Mouse (Mus musculus): Measurements from ENCODE around the gene Rpl23. TPM values are rescaled to one million over a fixed set of nuclear protein-coding genes. Genes with fewer than 3 reads are reported as not detected.

Rpl23 gene
- polyA plus RNA-seq (2015; fragmentation: Nextera tagmentation; extraction: Ambion mirVana): 428 and 460 TPM in 2 replicates

DNA sequence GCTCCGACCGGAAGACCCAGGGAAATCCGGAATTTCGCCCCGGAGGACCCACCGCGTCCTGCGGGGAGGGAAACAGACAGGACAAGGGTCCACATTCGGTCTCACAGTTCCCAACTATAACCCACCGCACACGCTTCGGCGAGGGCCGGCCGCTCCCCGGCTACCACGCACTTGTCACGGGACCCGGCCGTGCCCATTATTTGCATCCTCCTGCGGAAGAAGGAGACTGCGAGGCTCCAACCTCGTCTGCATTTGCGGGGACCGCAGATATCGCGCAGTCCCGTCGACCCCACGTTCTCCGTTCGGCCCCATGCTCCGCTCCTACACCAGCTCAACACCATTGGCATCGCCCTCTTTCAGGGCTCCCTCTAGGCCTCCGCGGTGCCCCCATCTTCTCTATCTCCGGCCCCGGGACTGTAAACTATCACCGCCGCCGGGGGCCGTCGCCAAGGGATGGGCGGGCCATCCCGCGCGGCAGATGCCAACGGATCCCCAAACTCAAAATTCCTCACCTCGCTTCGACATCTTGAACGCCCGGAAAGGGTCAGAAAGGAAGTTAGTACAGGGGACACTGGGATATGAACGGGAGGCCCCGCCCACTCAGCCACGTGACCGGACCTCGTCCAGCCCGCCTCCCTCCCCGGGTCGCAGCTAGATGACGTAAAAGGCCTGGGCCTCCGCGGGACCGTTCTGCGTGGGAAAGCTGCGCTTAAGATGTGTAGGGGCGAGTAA is at the start of gene Rpl23:
Rpl23 (minus strand) TSS at position 606 of the 732 bp plus-strand sequence.
- Histone ChIP-seq H3K4me3 (ENCODE audit: low read length) (peak within 1 kb of the TSS; percentile 100), H3K4me2 (replicated peaks; ENCODE audit: low read depth, low read length) (peak within 1 kb of the TSS; percentile 75), H3K9me3 (ENCODE audit: low read length) (no peaks in the 10 kb centered on the region), H3K36me3 (ENCODE audit: insufficient read depth, low read length) (peaks cover 43% of the 10 kb centered on the region), H3K27ac (ENCODE audit: low read length) (peak within 1 kb of the TSS; percentile 95), H3K9ac (replicated peaks; ENCODE audit: low read length) (peak within 1 kb of the TSS; percentile 99), H3K4me1 (ENCODE audit: insufficient read depth, low read length) (peaks cover 21% of the 10 kb centered on the region), H3K27me3 (ENCODE audit: insufficient read depth, low read length) (no peaks in the 10 kb centered on the region)
- under 1% methylated on average over 67 of the region's 67 CpGs for WGBS
- peak; percentile 93 for ATAC-seq (ENCODE audit: low FRiP score, low TSS enrichment)

DNA sequence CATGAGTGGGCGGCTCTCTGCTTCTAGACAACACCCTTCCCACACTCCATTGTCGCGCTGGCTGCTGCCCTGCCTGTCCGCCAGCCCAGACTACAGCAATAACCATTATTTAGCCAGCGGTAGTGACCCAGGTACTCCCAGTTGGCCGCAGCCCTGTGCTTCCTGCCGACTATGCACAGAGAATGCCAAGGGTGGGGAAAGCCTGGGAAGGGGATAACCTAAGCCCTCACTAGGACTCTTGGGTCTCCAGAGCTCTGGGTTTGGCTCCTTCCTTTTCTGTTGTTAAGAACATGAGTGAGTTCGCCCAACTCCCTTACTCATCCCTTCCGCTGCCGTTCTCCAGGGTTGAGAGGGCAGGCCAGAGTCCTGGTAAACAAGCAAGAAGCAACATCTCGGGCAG is 49.8 kb upstream of the Rpl23 start:
- Histone ChIP-seq H3K9me3 (ENCODE audit: low read length) (no peaks in the 10 kb centered on the region), H3K27ac (ENCODE audit: low read length) (no peak overlapping the region), H3K36me3 (ENCODE audit: insufficient read depth, low read length) (peaks cover 48% of the 10 kb centered on the region), H3K4me1 (ENCODE audit: insufficient read depth, low read length) (peaks cover 3% of the 10 kb centered on the region; the same call in 1 of the 2 replicates), H3K27me3 (ENCODE audit: insufficient read depth, low read length) (no peaks in the 10 kb centered on the region), H3K4me3 (ENCODE audit: low read length) (no peak overlapping the region), H3K4me2 (replicated peaks; ENCODE audit: low read depth, low read length) (no peak overlapping the region), H3K9ac (replicated peaks; ENCODE audit: low read length) (no peak overlapping the region)
- no peak for ATAC-seq (ENCODE audit: low FRiP score, low TSS enrichment)
- WGBS: 60% methylated on average over 11 of the region's 11 CpGs

DNA sequence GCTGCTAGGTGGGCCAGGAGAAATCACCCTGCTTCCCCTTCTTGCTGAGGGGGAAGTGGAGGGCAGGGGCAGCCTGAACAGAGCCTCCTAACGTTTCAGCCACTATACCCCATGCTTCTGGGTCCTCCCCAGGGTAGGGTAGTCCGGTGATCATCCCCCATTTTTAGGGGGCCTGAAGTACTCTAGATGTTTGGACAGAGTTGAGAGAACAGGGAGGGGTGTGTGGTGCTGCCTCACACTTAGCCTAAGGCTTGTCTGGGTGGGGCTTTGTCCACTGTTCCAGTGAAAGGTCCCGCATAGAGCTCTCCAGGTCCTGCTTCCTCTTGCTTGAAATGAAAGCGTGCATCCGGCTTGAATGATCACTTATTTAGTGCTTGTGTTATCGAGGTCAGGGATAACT is 48.3 kb upstream of the Rpl23 start:
- WGBS: 82% methylated on average over 6 of the region's 6 CpGs
- no peak overlapping the region for H3K4me2 ChIP-seq (replicated peaks; ENCODE audit: low read depth, low read length)
- no peak overlapping the region for H3K4me3 ChIP-seq (ENCODE audit: low read length)
- no peak overlapping the region for H3K27ac ChIP-seq (ENCODE audit: low read length)
- no peak overlapping the region for H3K9ac ChIP-seq (replicated peaks; ENCODE audit: low read length)
- no peaks in the 10 kb centered on the region for H3K9me3 ChIP-seq (ENCODE audit: low read length)
- peaks cover 41% of the 10 kb centered on the region for H3K36me3 ChIP-seq (ENCODE audit: insufficient read depth, low read length)
- H3K4me1 ChIP-seq (ENCODE audit: insufficient read depth, low read length): peaks cover 11% of the 10 kb centered on the region
- H3K27me3 ChIP-seq (ENCODE audit: insufficient read depth, low read length): no peaks in the 10 kb centered on the region
- no peak for ATAC-seq (ENCODE audit: low FRiP score, low TSS enrichment)

DNA sequence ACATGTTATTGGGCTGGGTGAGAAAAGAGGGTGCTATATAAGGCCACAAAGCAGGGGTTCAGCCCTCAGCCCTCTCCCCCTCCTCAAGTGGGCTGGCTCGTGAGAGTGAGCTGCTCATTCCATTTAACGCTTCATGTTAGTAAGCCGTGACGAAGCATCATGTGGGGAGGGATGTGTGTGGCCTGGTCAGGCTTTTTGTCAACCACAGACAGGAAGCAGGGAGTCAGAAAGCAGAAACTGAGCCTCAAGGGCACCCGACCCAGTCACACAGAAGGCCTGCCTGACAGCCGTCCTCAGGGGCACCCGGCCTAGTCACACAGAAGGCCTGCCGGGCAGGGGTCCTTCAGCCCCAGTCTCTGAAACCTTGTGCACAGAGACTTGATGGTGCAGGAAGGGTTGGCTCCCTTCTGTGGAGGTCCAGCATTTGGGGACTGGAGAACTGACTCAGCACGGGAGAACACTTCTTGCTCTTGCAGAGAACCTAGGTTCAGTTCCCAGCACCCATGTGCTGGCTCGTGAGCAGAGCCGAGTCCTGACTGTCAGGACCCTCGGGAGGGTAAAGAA is 47.8 kb upstream of the Rpl23 start:
- H3K9ac ChIP-seq (replicated peaks; ENCODE audit: low read length): no peak overlapping the region
- H3K4me1 ChIP-seq (ENCODE audit: insufficient read depth, low read length): peaks cover 15% of the 10 kb centered on the region
- no peaks in the 10 kb centered on the region for H3K9me3 ChIP-seq (ENCODE audit: low read length)
- no peak overlapping the region for H3K4me2 ChIP-seq (replicated peaks; ENCODE audit: low read depth, low read length)
- 79% methylated on average over 12 of the region's 12 CpGs for WGBS
- H3K27ac ChIP-seq (ENCODE audit: low read length): no peak overlapping the region
- H3K4me3 ChIP-seq (ENCODE audit: low read length): no peak overlapping the region
- no peaks in the 10 kb centered on the region for H3K27me3 ChIP-seq (ENCODE audit: insufficient read depth, low read length)
- no peak for ATAC-seq (ENCODE audit: low FRiP score, low TSS enrichment)
- H3K36me3 ChIP-seq (ENCODE audit: insufficient read depth, low read length): peaks cover 41% of the 10 kb centered on the region

DNA sequence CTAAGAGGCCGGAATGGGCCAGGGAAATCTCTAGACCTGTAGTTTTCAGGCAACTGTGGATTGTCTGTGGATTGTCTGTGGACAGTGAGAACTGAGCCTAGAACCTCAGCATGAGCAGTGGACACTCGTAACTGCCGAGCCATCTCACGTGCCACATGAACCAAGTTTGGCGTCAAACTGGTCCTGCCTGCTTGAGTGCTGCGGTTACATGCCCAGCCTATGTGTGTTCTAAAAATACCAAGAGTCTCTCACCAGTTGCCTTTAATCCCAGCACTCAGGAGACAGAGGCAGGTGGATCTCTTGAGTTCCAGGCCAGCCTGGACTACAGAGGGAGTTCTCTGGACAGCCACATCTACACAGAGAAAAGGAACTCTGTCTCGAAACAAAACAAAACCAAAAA is 47.1 kb upstream of the Rpl23 start:
- Histone ChIP-seq H3K4me2 (replicated peaks; ENCODE audit: low read depth, low read length) (no peak overlapping the region), H3K9me3 (ENCODE audit: low read length) (no peaks in the 10 kb centered on the region), H3K36me3 (ENCODE audit: insufficient read depth, low read length) (peaks cover 40% of the 10 kb centered on the region), H3K27me3 (ENCODE audit: insufficient read depth, low read length) (no peaks in the 10 kb centered on the region), H3K9ac (replicated peaks; ENCODE audit: low read length) (no peak overlapping the region), H3K4me1 (ENCODE audit: insufficient read depth, low read length) (peaks cover 21% of the 10 kb centered on the region), H3K27ac (ENCODE audit: low read length) (0 out of 2 replicates have a peak overlapping the region, but pooled peaks have one; percentile 15), H3K4me3 (ENCODE audit: low read length) (no peak overlapping the region)
- 97% methylated on average over 7 of the region's 7 CpGs for WGBS
- ATAC-seq (ENCODE audit: low FRiP score, low TSS enrichment): no peak

DNA sequence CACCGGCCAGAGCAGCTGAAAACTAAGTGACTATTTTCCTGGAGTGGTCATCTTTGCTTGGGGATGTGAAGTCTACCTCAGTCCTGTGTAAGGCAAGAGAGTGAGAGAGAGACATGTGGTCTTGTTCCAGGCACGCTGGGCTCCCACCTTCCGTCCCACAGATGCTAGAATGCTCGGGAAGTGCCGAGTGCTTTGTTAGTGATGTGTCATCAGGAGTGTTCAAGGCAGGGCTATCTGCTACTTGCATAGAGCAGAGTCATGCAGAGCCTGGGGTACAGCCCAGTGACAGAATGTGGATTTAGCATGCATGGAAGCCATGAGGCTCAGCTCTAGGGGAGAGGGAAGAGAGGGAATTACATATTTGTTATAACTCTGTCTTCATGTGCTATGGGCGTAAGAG is 45.4 kb upstream of the Rpl23 start:
- H3K36me3 ChIP-seq (ENCODE audit: insufficient read depth, low read length): peaks cover 28% of the 10 kb centered on the region
- H3K4me1 ChIP-seq (ENCODE audit: insufficient read depth, low read length): peaks cover 27% of the 10 kb centered on the region
- H3K9ac ChIP-seq (replicated peaks; ENCODE audit: low read length): no peak overlapping the region
- WGBS: 87% methylated on average over 6 of the region's 6 CpGs
- H3K4me3 ChIP-seq (ENCODE audit: low read length): no peak overlapping the region
- H3K4me2 ChIP-seq (replicated peaks; ENCODE audit: low read depth, low read length): no peak overlapping the region
- H3K27me3 ChIP-seq (ENCODE audit: insufficient read depth, low read length): no peaks in the 10 kb centered on the region
- no peak overlapping the region for H3K27ac ChIP-seq (ENCODE audit: low read length)
- no peaks in the 10 kb centered on the region for H3K9me3 ChIP-seq (ENCODE audit: low read length)
- ATAC-seq (ENCODE audit: low FRiP score, low TSS enrichment): no peak

DNA sequence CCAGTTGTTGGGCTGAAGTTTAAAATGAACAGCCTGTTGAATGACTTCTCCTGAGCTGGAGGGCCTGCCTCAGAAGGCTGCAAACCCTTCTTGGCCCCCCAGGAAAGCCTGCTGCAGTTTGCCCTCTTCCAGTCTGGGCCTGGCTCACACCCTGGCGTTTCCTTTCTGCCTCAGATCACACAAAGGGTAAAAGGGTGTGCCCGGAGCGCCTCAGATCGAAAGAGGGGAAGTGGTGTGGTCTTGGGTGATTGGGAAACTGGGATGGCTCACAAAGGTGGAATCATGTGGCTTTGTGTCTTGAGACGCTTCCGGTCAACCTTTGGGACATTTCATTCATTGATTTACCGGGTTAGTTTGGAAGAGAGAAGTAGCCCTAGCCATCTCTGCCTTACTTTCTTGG is 44.2 kb upstream of the Rpl23 start:
- WGBS: 69% methylated on average over 7 of the region's 7 CpGs
- peaks cover 33% of the 10 kb centered on the region for H3K36me3 ChIP-seq (ENCODE audit: insufficient read depth, low read length)

DNA sequence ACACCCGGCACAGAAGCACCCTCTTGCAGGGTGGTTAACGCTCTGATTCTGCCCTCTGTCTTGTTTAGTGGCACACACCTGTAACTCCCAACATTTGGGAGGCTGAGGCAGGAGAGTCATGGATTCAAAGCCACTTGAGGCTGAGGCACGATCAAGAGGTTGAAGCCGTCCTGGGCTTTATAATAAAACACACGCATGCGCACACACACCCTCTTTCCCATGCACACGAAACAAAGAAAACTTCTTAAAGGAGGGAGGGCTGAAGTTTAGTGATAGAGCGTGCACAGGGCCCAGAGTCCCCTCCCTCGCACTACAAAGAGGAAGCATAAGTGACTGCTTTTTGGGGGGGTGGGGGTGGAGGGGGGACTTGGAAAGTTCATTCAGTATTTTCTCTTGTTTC is 43.7 kb upstream of the Rpl23 start:
- no peak overlapping the region for H3K4me2 ChIP-seq (replicated peaks; ENCODE audit: low read depth, low read length)
- ATAC-seq (ENCODE audit: low FRiP score, low TSS enrichment): no peak
- peaks cover 33% of the 10 kb centered on the region for H3K36me3 ChIP-seq (ENCODE audit: insufficient read depth, low read length)
- WGBS: 79% methylated on average over 9 of the region's 9 CpGs
- H3K27me3 ChIP-seq (ENCODE audit: insufficient read depth, low read length): no peaks in the 10 kb centered on the region
- no peaks in the 10 kb centered on the region for H3K9me3 ChIP-seq (ENCODE audit: low read length)
- 0 out of 2 replicates have a peak overlapping the region, but pooled peaks have one; percentile 6 for H3K27ac ChIP-seq (ENCODE audit: low read length)
- H3K9ac ChIP-seq (replicated peaks; ENCODE audit: low read length): no peak overlapping the region
- H3K4me1 ChIP-seq (ENCODE audit: insufficient read depth, low read length): peaks cover 27% of the 10 kb centered on the region; the same call in 1 of the 2 replicates
- H3K4me3 ChIP-seq (ENCODE audit: low read length): no peak overlapping the region

More for the DNA sequence above, 44.2 kb upstream of the Rpl23 start:
- peaks cover 27% of the 10 kb centered on the region; the same call in 1 of the 2 replicates for H3K4me1 ChIP-seq (ENCODE audit: insufficient read depth, low read length)
- no peak overlapping the region for H3K9ac ChIP-seq (replicated peaks; ENCODE audit: low read length)
- H3K4me3 ChIP-seq (ENCODE audit: low read length): no peak overlapping the region
- no peak for ATAC-seq (ENCODE audit: low FRiP score, low TSS enrichment)
- no peak overlapping the region for H3K4me2 ChIP-seq (replicated peaks; ENCODE audit: low read depth, low read length)
- H3K27ac ChIP-seq (ENCODE audit: low read length): 0 out of 2 replicates have a peak overlapping the region, but pooled peaks have one; percentile 6
- no peaks in the 10 kb centered on the region for H3K27me3 ChIP-seq (ENCODE audit: insufficient read depth, low read length)
- H3K9me3 ChIP-seq (ENCODE audit: low read length): no peaks in the 10 kb centered on the region

DNA sequence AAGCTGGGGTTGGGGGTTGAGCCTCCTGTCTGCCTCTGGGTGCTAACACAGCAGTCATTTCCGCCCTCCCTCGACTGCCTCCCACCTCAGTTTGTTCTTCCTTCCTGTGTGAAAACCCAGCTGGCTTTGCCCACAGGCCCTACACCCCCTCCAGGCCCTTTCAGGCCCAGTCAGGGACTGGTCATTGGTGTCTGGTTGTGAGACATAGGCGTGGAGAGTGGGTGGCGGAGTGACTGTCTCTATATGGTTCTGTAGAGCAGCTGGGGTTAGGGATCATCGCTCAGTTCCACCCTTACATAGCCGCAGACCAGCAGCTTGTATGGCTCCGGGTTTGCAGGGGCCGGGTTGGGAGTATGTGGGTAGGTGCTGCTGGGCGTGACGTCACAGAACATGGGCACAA is 43.1 kb upstream of the Rpl23 start:
- 73% methylated on average over 10 of the region's 10 CpGs for WGBS
- no peak overlapping the region for H3K4me3 ChIP-seq (ENCODE audit: low read length)
- H3K4me1 ChIP-seq (ENCODE audit: insufficient read depth, low read length): peaks cover 27% of the 10 kb centered on the region; the same call in 1 of the 2 replicates
- no peak overlapping the region for H3K4me2 ChIP-seq (replicated peaks; ENCODE audit: low read depth, low read length)
- no peak overlapping the region for H3K9ac ChIP-seq (replicated peaks; ENCODE audit: low read length)
- ATAC-seq (ENCODE audit: low FRiP score, low TSS enrichment): peak; percentile 33; the same call in 1 of the 2 replicates
- H3K27ac ChIP-seq (ENCODE audit: low read length): no peak overlapping the region; the same call in 1 of the 2 replicates
- no peaks in the 10 kb centered on the region for H3K27me3 ChIP-seq (ENCODE audit: insufficient read depth, low read length)
- peaks cover 33% of the 10 kb centered on the region for H3K36me3 ChIP-seq (ENCODE audit: insufficient read depth, low read length)
- H3K9me3 ChIP-seq (ENCODE audit: low read length): no peaks in the 10 kb centered on the region

DNA sequence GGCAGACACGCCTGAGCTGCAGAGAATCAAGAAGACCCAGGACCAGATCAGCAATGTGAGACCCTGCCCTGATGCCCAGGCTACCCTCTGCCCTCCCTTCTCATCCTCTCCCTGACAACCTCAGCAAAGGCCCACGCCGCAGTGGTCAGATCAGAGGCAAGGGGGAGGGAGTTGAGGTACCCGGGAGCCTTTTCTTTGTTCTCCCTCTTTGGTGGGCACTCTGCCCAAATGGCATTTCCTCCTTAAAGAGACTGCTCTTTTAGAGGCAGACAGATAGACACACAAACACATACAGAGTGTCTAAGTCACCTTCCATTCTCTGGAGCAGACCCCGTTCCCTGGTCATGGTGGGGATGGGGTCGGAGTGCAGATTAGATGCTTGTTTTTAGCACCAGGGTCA is 42.7 kb upstream of the Rpl23 start:
- no peak overlapping the region; the same call in 1 of the 2 replicates for H3K27ac ChIP-seq (ENCODE audit: low read length)
- no peaks in the 10 kb centered on the region for H3K9me3 ChIP-seq (ENCODE audit: low read length)
- peaks cover 36% of the 10 kb centered on the region for H3K36me3 ChIP-seq (ENCODE audit: insufficient read depth, low read length)
- ATAC-seq (ENCODE audit: low FRiP score, low TSS enrichment): no peak
- H3K4me3 ChIP-seq (ENCODE audit: low read length): no peak overlapping the region
- H3K27me3 ChIP-seq (ENCODE audit: insufficient read depth, low read length): no peaks in the 10 kb centered on the region
- 63% methylated on average over 6 of the region's 6 CpGs for WGBS
- H3K4me2 ChIP-seq (replicated peaks; ENCODE audit: low read depth, low read length): no peak overlapping the region
- H3K4me1 ChIP-seq (ENCODE audit: insufficient read depth, low read length): peaks cover 29% of the 10 kb centered on the region; the same call in 1 of the 2 replicates
- H3K9ac ChIP-seq (replicated peaks; ENCODE audit: low read length): no peak overlapping the region

All from kidney, embryonic 16.5 days (tissue).